Mouse (Mus musculus): ENCODE measurements around the gene Ccdc14. TPM values are rescaled to one million over a fixed set of nuclear protein-coding genes. Genes with fewer than 3 reads are reported as not detected.

Ccdc14 gene
- total and polyA plus RNA-seq, 3 experiments = 6.5 to 8.2 TPM; not detected in 1

GRCm38 (mm10) chr16:34672822-34673221, 17.6 kb upstream of the Ccdc14 start:
- no peak for DNase-seq (ENCODE audit: low read depth, low spot score)
- Histone ChIP-seq H3K9ac (ENCODE audit: control insufficient read depth, low read depth, low read length, poor library complexity, severe bottlenecking) (no peak overlapping the region), H3K4me3 (ENCODE audit: control insufficient read depth in 1 of 2, insufficient read depth in 1 of 2, low read depth in 2 of 2, low read length in 2 of 2) (no peak overlapping the region), H3K36me3 (ENCODE audit: control insufficient read depth in 1 of 2, insufficient read depth in 2 of 2, low read length in 2 of 2) (no peaks in the 10 kb centered on the region), H3K4me1 (ENCODE audit: control insufficient read depth in 1 of 2, insufficient read depth in 2 of 2, low read length in 2 of 2) (no peaks in the 10 kb centered on the region), H3K27me3 (ENCODE audit: control insufficient read depth in 1 of 2, insufficient read depth in 2 of 2, low read length in 2 of 2) (0 out of 4 replicates have a peak, but pooled peaks cover 0 to 2% of the 10 kb centered on the region in 2 experiments), H3K27ac (ENCODE audit: control insufficient read depth, low read depth, low read length) (no peak overlapping the region), H3K9me3 (replicated peaks; ENCODE audit: insufficient read depth, low read length) (no peaks in the 10 kb centered on the region), H3K79me2 (ENCODE audit: control insufficient read depth, insufficient read depth, low read length, poor library complexity) (no peaks in the 10 kb centered on the region)
- TF ChIP-seq CTCF (IDR thresholded peaks at IDR 0.05 in 2 of 3, conservative IDR thresholded peaks at IDR 0.05 in 1 of 3; ENCODE audit: control insufficient read depth in 1 of 3, insufficient read depth in 1 of 3, low read depth in 2 of 3, low read length in 3 of 3, poor library complexity in 1 of 3, severe bottlenecking in 1 of 3) (no peak), ZMIZ1 (IDR thresholded peaks at IDR 0.05; ENCODE audit: low read depth, low read length) (no peak), TBP (IDR thresholded peaks at IDR 0.05; ENCODE audit: low read depth, low read length) (no peak), ZNF384 (IDR thresholded peaks at IDR 0.05; ENCODE audit: low read depth, low read length) (no peak), CHD1 (IDR thresholded peaks at IDR 0.05; ENCODE audit: low read depth, low read length) (no peak), MEF2A (IDR thresholded peaks at IDR 0.05; ENCODE audit: extremely low read depth, insufficient replicate concordance, low read depth, low read length, poor library complexity, severe bottlenecking) (no peak), JUND (IDR thresholded peaks at IDR 0.05; ENCODE audit: low read depth, low read length) (no peak), POLR2AphosphoS5 (IDR thresholded peaks at IDR 0.05; ENCODE audit: borderline replicate concordance, low read depth, low read length) (no peak), GATA1 (IDR thresholded peaks at IDR 0.05; ENCODE audit: low read depth, low read length) (no peak), POLR2A (IDR thresholded peaks at IDR 0.05; ENCODE audit: control insufficient read depth in 1 of 2, insufficient read depth in 1 of 2, low read depth in 1 of 2, low read length in 2 of 2, poor library complexity in 1 of 2) (no peak), TAL1 (IDR thresholded peaks at IDR 0.05; ENCODE audit: low read length) (no peak), MAX (IDR thresholded peaks at IDR 0.05; ENCODE audit: low read length) (no peak), ZC3H11A (IDR thresholded peaks at IDR 0.05; ENCODE audit: low read depth, low read length) (no peak), GABPA (IDR thresholded peaks at IDR 0.05; ENCODE audit: low read depth, low read length) (no peak), ETS1 (IDR thresholded peaks at IDR 0.05; ENCODE audit: low read depth, low read length) (no peak), HCFC1 (IDR thresholded peaks at IDR 0.05; ENCODE audit: low read depth, low read length) (no peak), UBTF (IDR thresholded peaks at IDR 0.05; ENCODE audit: borderline replicate concordance, insufficient read depth, low read depth, low read length) (no peak)

- no peaks in the 10 kb centered on the region for H3K9me3 ChIP-seq (replicated peaks; ENCODE audit: insufficient read depth, low read length)
- H3K27me3 ChIP-seq (ENCODE audit: control insufficient read depth in 1 of 2, insufficient read depth in 2 of 2, low read length in 2 of 2) = 0 out of 4 replicates have a peak, but pooled peaks cover 0 to 2% of the 10 kb centered on the region in 2 experiments
- TF ChIP-seq ZMIZ1 (IDR thresholded peaks at IDR 0.05; ENCODE audit: low read depth, low read length) (no peak), E2F4 (IDR thresholded peaks at IDR 0.05; ENCODE audit: borderline replicate concordance, low read depth, low read length) (no peak), HCFC1 (IDR thresholded peaks at IDR 0.05; ENCODE audit: low read depth, low read length) (no peak), RCOR1 (IDR thresholded peaks at IDR 0.05; ENCODE audit: low read depth, low read length) (no peak), USF2 (IDR thresholded peaks at IDR 0.05; ENCODE audit: borderline replicate concordance in 1 of 2, insufficient read depth in 1 of 2, low read depth in 1 of 2, low read length in 2 of 2) (no peak), CHD2 (IDR thresholded peaks at IDR 0.05; ENCODE audit: low read length) (no peak), MYB (IDR thresholded peaks at IDR 0.05; ENCODE audit: low read depth, low read length) (no peak), POLR2A (IDR thresholded peaks at IDR 0.05; ENCODE audit: control insufficient read depth in 1 of 2, insufficient read depth in 1 of 2, low read depth in 1 of 2, low read length in 2 of 2, poor library complexity in 1 of 2) (no peak), MAFK (IDR thresholded peaks at IDR 0.05; ENCODE audit: borderline replicate concordance, low read depth, low read length) (no peak), RAD21 (IDR thresholded peaks at IDR 0.05; ENCODE audit: low read depth, low read length) (no peak), MXI1 (IDR thresholded peaks at IDR 0.05; ENCODE audit: low read depth, low read length) (no peak), POLR2AphosphoS2 (IDR thresholded peaks at IDR 0.05; ENCODE audit: low read length) (no peak), KAT2A (conservative IDR thresholded peaks at IDR 0.05; ENCODE audit: low read depth, low read length) (no peak), MAZ (IDR thresholded peaks at IDR 0.05; ENCODE audit: low read depth, low read length) (no peak)
- no peak overlapping the region for H3K27ac ChIP-seq (ENCODE audit: control insufficient read depth, low read depth, low read length)
- H3K4me1 ChIP-seq (ENCODE audit: control insufficient read depth in 1 of 2, insufficient read depth in 2 of 2, low read length in 2 of 2) = no peaks in the 10 kb centered on the region
- no peaks in the 10 kb centered on the region for H3K36me3 ChIP-seq (ENCODE audit: control insufficient read depth in 1 of 2, insufficient read depth in 2 of 2, low read length in 2 of 2)
- no peaks in the 10 kb centered on the region for H3K79me2 ChIP-seq (ENCODE audit: control insufficient read depth, insufficient read depth, low read length, poor library complexity)
- no peak overlapping the region for H3K9ac ChIP-seq (ENCODE audit: control insufficient read depth, low read depth, low read length, poor library complexity, severe bottlenecking)
- H3K4me3 ChIP-seq (ENCODE audit: control insufficient read depth in 1 of 2, insufficient read depth in 1 of 2, low read depth in 2 of 2, low read length in 2 of 2) = no peak overlapping the region
- DNase-seq (ENCODE audit: low read depth, low spot score) = no peak
Measured at GRCm38 (mm10) chr16:34674365-34674764, 16.1 kb upstream of the Ccdc14 start.

Measured in MEL (cell line).